Mouse (Mus musculus) lung, embryonic 14.5 days (tissue): Measurements from ENCODE around the gene Rfc5. TPM values are rescaled to one million over a fixed set of nuclear protein-coding genes. Genes with fewer than 3 reads are reported as not detected.
A peak's percentile ranks its signal among the peaks of the same experiment; 100 is the strongest.

Source experiments
- ATAC-seq: fragments of 200-750 bp; cut with Nextera tagmentation; 2 replicates; pipeline ENCODE4 v1.8.0; 2017; ENCODE audit warnings: mild to moderate bottlenecking, moderate TSS enrichment, moderate library complexity; ENCODE audit not compliant: insufficient read depth
- DNase-seq: peaks from one replicate; pipeline ENCODE4 v3.0.0-alpha.2; 2015
- H3K27ac ChIP-seq: fragments of 300-500 bp; sonication (generic); 2 replicates; pipeline ENCODE4 v1.5.1; 2014; ENCODE audit warnings: low read depth, mild to moderate bottlenecking, moderate library complexity
- H3K27me3 ChIP-seq: fragments of 300-500 bp; sonication (generic); 2 replicates; pipeline ENCODE4 v1.6.1; 2014; ENCODE audit warnings: low read length, control low read depth; ENCODE audit not compliant: insufficient read depth
- H3K36me3 ChIP-seq: fragments of 300-500 bp; sonication (generic); 2 replicates; pipeline ENCODE4 v1.6.1; 2014; ENCODE audit warnings: control low read depth; ENCODE audit not compliant: insufficient read depth
- H3K4me1 ChIP-seq: fragments of 300-500 bp; sonication (generic); 2 replicates; pipeline ENCODE4 v1.6.1; 2014; ENCODE audit warnings: antibody characterized with exemption, control low read depth; ENCODE audit not compliant: insufficient read depth
- H3K4me2 ChIP-seq: fragments of 300-500 bp; sonication (generic); 2 replicates; pipeline ENCODE4 v1.6.1; 2014; ENCODE audit warnings: mild to moderate bottlenecking
- H3K4me3 ChIP-seq: fragments of 300-500 bp; sonication (generic); 2 replicates; pipeline ENCODE4 v1.5.1; 2014; ENCODE audit warnings: low read depth, low read length
- H3K9ac ChIP-seq: fragments of 300-500 bp; sonication (generic); 2 replicates; pipeline ENCODE4 v1.6.1; 2014
- H3K9me3 ChIP-seq: fragments of 300-500 bp; sonication (generic); 2 replicates; pipeline ENCODE4 v1.6.1; 2016; ENCODE audit warnings: low read depth, low read length, control low read depth
- CTCF ChIP-seq: IDR thresholded peaks from 2 replicates; pipeline ENCODE4 v1.5.1; 2016; ENCODE audit warnings: antibody characterized with exemption, low read depth
- WGBS: fragments of 180-500 bp; shearing (Covaris S2); extraction: QIAGEN DNeasy Blood & Tissue Kit; methylation state at CpG from one replicate; pipeline ENCODE4 v1.1.7; 2014; 5-methylcytosine and 5-hydroxymethylcytosine counted together
- polyA plus RNA-seq: library from polyadenylated mRNA; unstranded; fragments of >200 nt; fragmentation: Nextera tagmentation; extraction: Ambion mirVana; gene quantifications from 2 replicates; pipeline ENCODE4 v1.2.1, GENCODE M21; 2014

Gene Rfc5
- polyA plus RNA-seq, 1 experiment from 2014 or later = 145 TPM

- TF ChIP-seq CTCF = no peak
- no peak for DNase-seq
- H3K4me1 ChIP-seq = no peaks in the 10 kb centered on the region
- H3K27ac ChIP-seq = no peak overlapping the region
- H3K4me2 ChIP-seq = no peak overlapping the region
- H3K9me3 ChIP-seq = no peaks in the 10 kb centered on the region
- no peak overlapping the region for H3K9ac ChIP-seq
- H3K27me3 ChIP-seq = no peaks in the 10 kb centered on the region
- no peak for ATAC-seq
- 81% methylated on average over 10 of the region's 10 CpGs for WGBS
- H3K36me3 ChIP-seq = peaks cover 17% of the 10 kb centered on the region; the same call in 1 of the 2 replicates
- H3K4me3 ChIP-seq = no peak overlapping the region
Observed at GRCm38 (mm10) chr5:117337999-117338398, 50.8 kb downstream of the Rfc5 start.

GRCm38 (mm10) chr5:117330457-117330856, 58.4 kb downstream of the Rfc5 start:
- Histone ChIP-seq H3K9ac (no peak overlapping the region), H3K36me3 (peaks cover 6% of the 10 kb centered on the region; the same call in 1 of the 2 replicates), H3K4me3 (no peak overlapping the region), H3K4me2 (no peak overlapping the region), H3K27me3 (no peaks in the 10 kb centered on the region), H3K4me1 (no peaks in the 10 kb centered on the region), H3K9me3 (no peaks in the 10 kb centered on the region), H3K27ac (no peak overlapping the region)
- WGBS = 71% methylated on average over 7 of the region's 7 CpGs
- DNase-seq (peak; percentile 32), ATAC-seq (peak; percentile 65)
- TF ChIP-seq CTCF = no peak

Other genes with a start within 250 kb of the Rfc5 start
- gene Pebp1, start 101.4 kb downstream of the Rfc5 start, polyA plus RNA-seq = 705 and 755 TPM in 2 replicates
- 6.8 and 7.0 TPM in 2 replicates for gene Vsig10, start 70.0 kb downstream of the Rfc5 start, polyA plus RNA-seq
- 67.1 and 70.9 TPM in 2 replicates for gene Wsb2, start 31.7 kb downstream of the Rfc5 start, polyA plus RNA-seq
- gene Ksr2, start 25.0 kb upstream of the Rfc5 start, polyA plus RNA-seq = 0.36 and 0.39 TPM in 2 replicates